ENCODE assay signal across 16 mouse cellular contexts in the genomic region with DNA sequence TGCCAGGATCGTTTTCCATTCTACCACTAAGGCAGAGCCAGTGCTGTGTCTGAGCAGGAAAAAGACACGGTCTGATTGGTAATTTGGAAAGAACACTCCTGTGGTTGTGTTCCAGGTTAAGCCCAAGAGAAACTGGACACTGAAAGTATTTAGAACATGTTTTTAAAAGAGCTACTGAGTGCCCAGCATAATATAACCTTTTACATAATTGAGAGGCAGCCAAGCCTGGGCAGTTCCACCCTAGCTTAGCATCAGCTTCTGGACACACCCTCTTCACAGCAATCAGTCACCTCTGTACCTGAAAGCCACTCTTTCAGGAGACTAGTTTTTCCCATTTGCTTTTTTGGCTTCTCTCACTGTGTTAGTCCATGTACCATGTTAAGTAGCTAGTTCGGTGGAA.
A peak's percentile ranks its signal among the peaks of the same experiment; 100 is the strongest.
DNase-seq lines count a peak whose midpoint lies in the region; ATAC-seq and TF ChIP-seq lines count a peak whose summit lies in the region.
"Had no signal": no experiment of that assay in that cellular context is flagged by ENCODE, and none has a peak within 500 bp of the region (broad histone marks: within the 10 kb centered on the region; RNA-seq: fewer than 3 reads in every experiment).

No protein-coding gene starts in this region.

- H3K4me2 ChIP-seq in heart, embryonic 11.5 days: no peak overlapping the region
- no peak overlapping the region for H3K4me2 ChIP-seq in liver, postnatal 0 days (ENCODE audit: low read depth, low read length)
- H3K4me2 ChIP-seq in liver, embryonic 12.5 days: no peak overlapping the region
- H3K4me2 ChIP-seq in heart, postnatal 0 days (ENCODE audit: low read depth, low read length): no peak overlapping the region
- H3K4me2 ChIP-seq: hindbrain, embryonic 15.5 days; limb, embryonic 13.5 days; midbrain, embryonic 12.5 days had no signal

- no peak for TF ChIP-seq CTCF in liver, postnatal 0 days (IDR thresholded peaks at IDR 0.05; ENCODE audit: low read depth)
- TF ChIP-seq CTCF in heart, postnatal 0 days (IDR thresholded peaks at IDR 0.05; ENCODE audit: low read depth): no peak

- no peaks in the 10 kb centered on the region for H3K27me3 ChIP-seq in heart, embryonic 11.5 days (ENCODE audit: control insufficient read depth, insufficient read depth, low read length)
- no peaks in the 10 kb centered on the region for H3K27me3 ChIP-seq in liver, postnatal 0 days (ENCODE audit: insufficient read depth, low read length)
- no peaks in the 10 kb centered on the region for H3K27me3 ChIP-seq in liver, embryonic 12.5 days (replicated peaks)
- H3K27me3 ChIP-seq in heart, postnatal 0 days (ENCODE audit: control insufficient read depth, insufficient read depth, low read length): no peaks in the 10 kb centered on the region
- H3K27me3 ChIP-seq: hindbrain, embryonic 15.5 days; limb, embryonic 13.5 days; midbrain, embryonic 12.5 days had no signal

- no peak overlapping the region for H3K9ac ChIP-seq in heart, embryonic 11.5 days (ENCODE audit: low read depth, low read length)
- H3K9ac ChIP-seq in liver, postnatal 0 days (replicated peaks): no peak overlapping the region
- H3K9ac ChIP-seq in liver, embryonic 12.5 days: no peak overlapping the region
- no peak overlapping the region for H3K9ac ChIP-seq in heart, postnatal 0 days (replicated peaks; ENCODE audit: low read depth, low read length)
- H3K9ac ChIP-seq: hindbrain, embryonic 15.5 days; limb, embryonic 13.5 days; midbrain, embryonic 12.5 days had no signal

- H3K4me1 ChIP-seq in heart, embryonic 11.5 days (ENCODE audit: control insufficient read depth, insufficient read depth, low read length): no peaks in the 10 kb centered on the region
- H3K4me1 ChIP-seq in liver, postnatal 0 days (ENCODE audit: insufficient read depth): peaks cover 7% of the 10 kb centered on the region; the same call in 1 of the 2 replicates
- H3K4me1 ChIP-seq in liver, embryonic 12.5 days: no peaks in the 10 kb centered on the region
- no peaks in the 10 kb centered on the region for H3K4me1 ChIP-seq in heart, postnatal 0 days (ENCODE audit: control insufficient read depth, insufficient read depth)
- H3K4me1 ChIP-seq: hindbrain, embryonic 15.5 days; limb, embryonic 13.5 days; midbrain, embryonic 12.5 days had no signal

- no peak for ATAC-seq in heart, embryonic 11.5 days (replicated peaks; ENCODE audit: insufficient number of reproducible peaks, low FRiP score, low TSS enrichment)
- ATAC-seq in liver, postnatal 0 days: peak; percentile 98
- no peak for ATAC-seq in liver, embryonic 12.5 days
- ATAC-seq in heart, postnatal 0 days (ENCODE audit: insufficient read depth, low read depth): peak; percentile 36; the same call in 1 of the 2 replicates
- ATAC-seq: activated CD4-positive, CD25-positive, alpha-beta regulatory T cell, adult 4 months; forebrain, embryonic 16.5 days had no signal

- no peak overlapping the region for H3K27ac ChIP-seq in heart, embryonic 11.5 days (ENCODE audit: low read depth, low read length)
- peak overlapping the region; percentile 65 for H3K27ac ChIP-seq in liver, postnatal 0 days (ENCODE audit: low read depth)
- no peak overlapping the region for H3K27ac ChIP-seq in liver, embryonic 12.5 days
- H3K27ac ChIP-seq in heart, postnatal 0 days (ENCODE audit: low read depth): no peak overlapping the region
- H3K27ac ChIP-seq: hindbrain, embryonic 15.5 days; kidney, postnatal 0 days; limb, embryonic 13.5 days; midbrain, embryonic 12.5 days had no signal

- 78% methylated on average over 3 of the region's 3 CpGs for WGBS in heart, embryonic 11.5 days (ENCODE audit: insufficient replicate concordance)
- 77% methylated on average over 3 of the region's 3 CpGs for WGBS in liver, postnatal 0 days (ENCODE audit: insufficient replicate concordance)
- 69% methylated on average over 3 of the region's 3 CpGs for WGBS in liver, embryonic 12.5 days (ENCODE audit: insufficient replicate concordance)
- WGBS in heart, postnatal 0 days: 74% methylated on average over 3 of the region's 3 CpGs

- no peaks in the 10 kb centered on the region for H3K36me3 ChIP-seq in heart, embryonic 11.5 days (ENCODE audit: control insufficient read depth, insufficient read depth, low read length)
- H3K36me3 ChIP-seq in liver, postnatal 0 days (replicated peaks; ENCODE audit: insufficient read depth, low read length): no peaks in the 10 kb centered on the region
- H3K36me3 ChIP-seq in liver, embryonic 12.5 days: no peaks in the 10 kb centered on the region
- H3K36me3 ChIP-seq in heart, postnatal 0 days (replicated peaks; ENCODE audit: control insufficient read depth, insufficient read depth, low read length): no peaks in the 10 kb centered on the region
- H3K36me3 ChIP-seq: hindbrain, embryonic 15.5 days; limb, embryonic 13.5 days; midbrain, embryonic 12.5 days had no signal

- H3K9me3 ChIP-seq in heart, embryonic 11.5 days (replicated peaks; ENCODE audit: control insufficient read depth, low read length): no peaks in the 10 kb centered on the region
- H3K9me3 ChIP-seq in liver, postnatal 0 days (ENCODE audit: low read length): no peaks in the 10 kb centered on the region
- no peaks in the 10 kb centered on the region for H3K9me3 ChIP-seq in liver, embryonic 12.5 days (replicated peaks)
- no peaks in the 10 kb centered on the region for H3K9me3 ChIP-seq in heart, postnatal 0 days (replicated peaks; ENCODE audit: control insufficient read depth, low read length)
- H3K9me3 ChIP-seq: hindbrain, embryonic 15.5 days; limb, embryonic 13.5 days; midbrain, embryonic 12.5 days had no signal

- DNase-seq in heart, adult 18-20 months: peak; percentile 34 to 64
- DNase-seq in liver, postnatal 0 days: peak; percentile 17
- DNase-seq in heart, postnatal 0 days (ENCODE audit: low spot score): no peak
- DNase-seq in kidney, postnatal 36 days: peak; percentile 41 to 80
- DNase-seq in left cerebral cortex, adult 18-20 months (ENCODE audit: low spot score in 2 of 2): no peak
- DNase-seq: cerebellum, adult 9-10 months; lung, postnatal 4 days; right cerebral cortex, postnatal 25 days had no signal

- TF ChIP-seq EP300 in liver, postnatal 0 days (IDR thresholded peaks at IDR 0.05; ENCODE audit: low read depth): peak; percentile 37; the same call in 1 of the 2 replicates
- TF ChIP-seq EP300 in heart, postnatal 0 days (IDR thresholded peaks at IDR 0.05; ENCODE audit: low read depth): no peak

- no peak overlapping the region for H3K4me3 ChIP-seq in heart, embryonic 11.5 days (ENCODE audit: low read depth, low read length)
- no peak overlapping the region for H3K4me3 ChIP-seq in liver, postnatal 0 days (ENCODE audit: low read depth, low read length)
- no peak overlapping the region for H3K4me3 ChIP-seq in liver, embryonic 12.5 days
- no peak overlapping the region for H3K4me3 ChIP-seq in heart, postnatal 0 days (ENCODE audit: low read depth, low read length)
- H3K4me3 ChIP-seq: hindbrain, embryonic 15.5 days; limb, embryonic 13.5 days; midbrain, embryonic 12.5 days had no signal

Comparison
In these comparisons a context has a peak if more than half of its experiments do, and no peak if none do; other contexts are left out.
1. DNase-seq: peak in heart, adult 18-20 months (2 of 2), liver, postnatal 0 days (single experiment) and kidney, postnatal 36 days (2 of 2); none in heart, postnatal 0 days (single experiment) and left cerebral cortex, adult 18-20 months (0 of 2).
2. ATAC-seq: peak in liver, postnatal 0 days (single experiment) and heart, postnatal 0 days (single experiment); none in heart, embryonic 11.5 days (single experiment) and liver, embryonic 12.5 days (single experiment).